Mouse (Mus musculus) spleen, adult 2 months (tissue): ENCODE measurements at regions not wholly inside any gene's neighbourhood (a gene's known extent, or its start where the extent isn't known, plus 50 kb on each side); places are given as distances from the start of the nearest gene placed in this dataset.

ENCODE experiments used
- DNase-seq, 2 experiments: peaks; one replicate each; pipeline versions ENCODE4 v3.0.0 to v3.0.0-alpha.2; 2012 to 2021; ENCODE audit warnings: low spot score in 2 of 2, low read depth in 1 of 2
- H3K27ac ChIP-seq: fragments of 200-500 bp; 2 replicates; pipeline ENCODE4 v1.5.1; 2012; ENCODE audit warnings: low read length, inconsistent platforms; ENCODE audit not compliant: insufficient read depth
- H3K27me3 ChIP-seq: fragments of 200-500 bp; 2 replicates; pipeline ENCODE4 v1.6.1; 2012; ENCODE audit warnings: mild to moderate bottlenecking, moderate library complexity, low read length, inconsistent platforms; ENCODE audit not compliant: control insufficient read depth, insufficient read depth
- H3K36me3 ChIP-seq: fragments of 200-500 bp; 2 replicates; pipeline ENCODE4 v1.6.1; 2012; ENCODE audit warnings: mild to moderate bottlenecking, low read length, inconsistent platforms; ENCODE audit not compliant: control insufficient read depth, insufficient read depth
- H3K4me1 ChIP-seq: fragments of 200-500 bp; 2 replicates; pipeline ENCODE4 v1.6.1; 2011; ENCODE audit warnings: inconsistent platforms; ENCODE audit not compliant: control insufficient read depth, insufficient read depth, insufficient read length
- H3K4me3 ChIP-seq: fragments of 200-500 bp; 2 replicates; pipeline ENCODE4 v1.5.1; 2011; ENCODE audit warnings: mild to moderate bottlenecking, inconsistent platforms; ENCODE audit not compliant: insufficient read depth, insufficient read length; ENCODE audit errors: extremely low read depth
- CTCF ChIP-seq: fragments of 200-500 bp; IDR thresholded peaks from 2 replicates; pipeline ENCODE4 v1.5.1; 2011; ENCODE audit warnings: mild to moderate bottlenecking, inconsistent platforms; ENCODE audit not compliant: insufficient read depth, insufficient read length, insufficient replicate concordance; ENCODE audit errors: extremely low read depth
- POLR2A ChIP-seq: fragments of 200-500 bp; IDR thresholded peaks from 2 replicates; pipeline ENCODE4 v1.6.1; 2011; ENCODE audit warnings: low read depth, low read length, inconsistent platforms
- WGBS: fragments of 180-500 bp; shearing (Covaris S2); methylation state at CpG from one replicate; pipeline ENCODE4 v1.1.7; 2018; 5-methylcytosine and 5-hydroxymethylcytosine counted together

DNA sequence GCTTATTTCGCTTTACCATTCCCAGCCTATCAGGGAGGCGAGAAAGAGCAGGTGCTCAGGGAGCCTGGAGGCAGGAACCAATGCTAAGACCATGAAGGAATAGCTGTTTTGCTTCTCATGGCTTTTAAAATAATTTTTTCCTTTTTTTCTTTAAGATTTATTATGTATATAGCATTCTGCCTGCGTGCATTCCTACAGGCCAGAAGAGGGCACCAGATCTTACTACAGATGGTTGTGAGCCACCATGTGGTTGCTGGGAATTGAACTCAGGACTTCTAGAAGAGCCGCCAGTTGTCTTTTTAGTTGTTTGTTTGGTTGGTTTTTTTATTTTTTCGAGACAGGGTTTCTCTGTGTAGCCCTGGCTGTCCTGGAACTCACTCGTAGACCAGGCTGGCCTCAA lies 113.6 kb upstream of the Armc2 start:
- H3K36me3 ChIP-seq = no peaks in the 10 kb centered on the region
- WGBS = 95% methylated on average over 6 of the region's 6 CpGs
- no peak overlapping the region for H3K4me3 ChIP-seq
- H3K4me1 ChIP-seq = no peaks in the 10 kb centered on the region; the same call in 1 of the 2 replicates
- no peak overlapping the region for H3K27ac ChIP-seq
- no peaks in the 10 kb centered on the region for H3K27me3 ChIP-seq
- TF ChIP-seq CTCF (no peak), POLR2A (no peak)
- no peak for DNase-seq

DNA sequence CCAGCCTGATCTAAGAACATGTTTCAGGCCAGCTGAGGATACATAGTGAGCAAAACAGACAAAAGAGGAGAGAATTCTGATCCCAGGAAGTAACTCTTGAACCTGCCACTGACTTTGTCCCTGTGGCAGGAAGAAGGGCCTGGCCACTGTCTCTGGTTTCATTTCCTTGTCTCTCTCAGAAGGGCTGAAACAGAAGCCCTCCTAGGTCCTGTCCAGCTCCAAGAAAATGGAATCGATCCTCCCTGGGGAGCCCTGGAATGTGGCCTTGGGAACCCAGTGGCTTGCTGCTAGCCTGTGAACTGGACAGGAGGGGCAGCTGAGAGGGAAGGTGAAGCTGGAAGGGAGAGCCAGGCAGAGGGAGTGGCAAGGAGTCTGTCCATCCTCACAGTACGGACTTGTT lies 113.1 kb upstream of the Armc2 start:
- 68% methylated on average over 2 of the region's 2 CpGs for WGBS
- TF ChIP-seq CTCF = no peak
- TF ChIP-seq POLR2A = no peak
- H3K4me1 ChIP-seq = no peaks in the 10 kb centered on the region; the same call in 1 of the 2 replicates
- H3K27ac ChIP-seq = no peak overlapping the region
- no peak for DNase-seq
- H3K36me3 ChIP-seq = no peaks in the 10 kb centered on the region
- no peaks in the 10 kb centered on the region for H3K27me3 ChIP-seq
- no peak overlapping the region for H3K4me3 ChIP-seq

DNA sequence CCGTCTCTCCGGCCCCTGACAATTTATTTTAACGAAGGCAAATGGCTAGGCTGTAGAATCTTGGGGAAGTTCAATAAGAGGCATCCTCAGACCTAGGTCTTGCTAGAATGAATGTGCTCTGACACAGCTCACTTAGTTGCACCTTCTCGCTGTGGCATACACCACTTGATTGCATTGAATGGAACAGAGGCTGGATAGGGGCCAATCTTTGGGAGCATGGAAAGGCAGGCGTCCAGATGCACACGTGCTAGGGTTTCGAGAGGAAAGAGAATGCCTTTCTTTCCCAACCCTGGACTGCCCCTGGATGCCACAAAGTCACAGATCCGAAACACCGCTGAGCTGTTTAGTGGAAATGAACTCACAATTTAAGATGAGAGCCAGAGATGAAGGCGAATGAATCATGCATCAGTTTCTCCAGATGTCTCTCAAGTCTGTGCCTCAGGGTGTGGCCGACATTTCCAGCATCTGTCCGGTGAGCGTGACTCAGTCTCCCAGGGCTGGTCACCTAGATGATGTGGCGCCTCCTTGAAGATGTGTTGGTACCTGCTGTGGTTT lies 109.7 kb upstream of the Armc2 start:
- H3K4me1 ChIP-seq = no peaks in the 10 kb centered on the region; the same call in 1 of the 2 replicates
- no peaks in the 10 kb centered on the region for H3K36me3 ChIP-seq
- H3K27ac ChIP-seq = no peak overlapping the region
- H3K4me3 ChIP-seq = no peak overlapping the region
- TF ChIP-seq POLR2A (no peak), CTCF (no peak)
- DNase-seq = no peak
- H3K27me3 ChIP-seq = no peaks in the 10 kb centered on the region
- 89% methylated on average over 14 of the region's 14 CpGs for WGBS

DNA sequence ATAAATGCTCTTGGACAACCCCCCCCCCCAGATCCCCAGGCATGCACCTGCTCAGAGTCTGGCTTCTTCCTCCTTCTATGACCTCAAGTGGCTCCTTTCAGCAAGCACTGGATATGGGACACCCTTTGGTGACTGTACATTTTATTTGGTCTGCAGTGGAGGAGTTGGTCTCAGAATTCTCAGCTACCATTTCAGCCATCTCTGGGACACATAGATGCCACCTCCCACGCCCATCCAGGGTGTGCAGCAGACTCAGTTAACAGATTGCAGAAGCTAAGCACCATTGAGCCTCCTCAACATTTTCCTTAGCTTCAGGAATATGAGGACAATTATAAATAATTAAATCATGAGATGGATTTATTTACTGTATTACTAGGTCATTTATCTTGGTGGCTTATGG lies 108.6 kb upstream of the Armc2 start:
- no peak overlapping the region for H3K27ac ChIP-seq
- WGBS = 89% methylated on average over 1 of the region's 1 CpGs
- H3K36me3 ChIP-seq = no peaks in the 10 kb centered on the region
- no peaks in the 10 kb centered on the region for H3K27me3 ChIP-seq
- no peak for DNase-seq
- TF ChIP-seq POLR2A (no peak), CTCF (no peak)
- no peak overlapping the region for H3K4me3 ChIP-seq
- no peaks in the 10 kb centered on the region; the same call in 1 of the 2 replicates for H3K4me1 ChIP-seq

DNA sequence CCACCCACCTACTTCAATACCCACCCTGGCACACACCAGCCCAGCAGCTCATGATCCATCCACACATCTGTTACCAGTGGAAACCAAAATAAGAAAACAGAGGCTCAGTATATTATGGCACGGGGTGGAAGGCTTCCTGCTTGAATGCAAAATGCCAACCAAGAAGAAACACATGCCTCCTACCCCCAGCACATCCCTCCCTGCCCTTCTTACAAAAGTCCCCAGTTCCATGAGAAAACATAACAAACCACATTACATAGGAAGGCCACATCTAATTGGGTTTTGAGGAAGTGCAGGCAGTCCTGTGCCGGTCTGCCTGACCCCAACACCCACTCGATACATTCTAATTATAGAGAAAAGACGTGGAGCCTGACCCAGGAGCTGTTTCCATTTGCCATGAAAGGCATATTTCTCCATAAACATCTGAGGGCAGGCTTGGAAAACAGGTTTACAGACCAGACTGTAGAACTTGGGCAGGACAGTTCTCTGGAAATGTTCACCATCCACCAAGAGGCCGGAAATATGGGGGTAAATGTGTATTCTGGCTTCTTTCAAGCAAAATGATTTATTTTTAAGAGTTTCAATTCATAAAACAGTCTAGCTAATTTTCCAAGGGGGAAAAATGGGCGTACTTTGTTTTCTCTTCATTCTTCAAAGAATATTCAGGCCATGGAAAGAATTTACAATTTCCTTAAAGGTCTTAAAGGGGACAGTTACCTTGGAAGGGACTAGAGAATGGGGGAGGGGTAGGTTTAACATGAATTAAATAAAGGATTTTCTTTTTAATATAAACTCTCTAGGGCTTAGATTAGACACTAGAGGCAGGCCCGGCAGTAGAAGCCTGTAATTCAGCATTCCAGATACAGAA lies 104.8 kb upstream of the Armc2 start:
- Histone ChIP-seq H3K36me3 (no peaks in the 10 kb centered on the region), H3K4me3 (no peak overlapping the region), H3K27ac (no peak overlapping the region), H3K27me3 (no peaks in the 10 kb centered on the region), H3K4me1 (no peaks in the 10 kb centered on the region)
- DNase-seq = no peak
- WGBS = 44% methylated on average over 7 of the region's 7 CpGs
- no peak for TF ChIP-seq POLR2A
- no peak for TF ChIP-seq CTCF

DNA sequence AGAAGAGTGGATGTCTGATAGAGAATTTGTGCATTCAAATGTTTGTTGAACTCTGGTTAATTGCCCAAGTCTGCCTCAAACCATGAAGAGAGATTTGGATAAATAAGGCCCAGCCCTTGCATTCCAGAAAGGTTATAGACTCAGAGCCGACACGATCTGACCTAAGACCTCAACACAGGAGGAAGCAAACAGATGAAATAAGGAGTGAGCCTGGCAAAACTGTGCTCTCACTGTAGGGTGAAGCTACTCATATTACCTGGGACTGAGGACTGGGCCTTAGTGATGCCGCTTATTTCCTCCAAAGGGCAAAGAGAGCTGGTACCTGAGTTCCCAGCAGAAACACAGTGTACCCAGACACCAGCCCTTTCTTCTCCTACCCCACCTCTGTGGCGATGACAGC lies 103.7 kb upstream of the Armc2 start:
- H3K4me1 ChIP-seq = no peaks in the 10 kb centered on the region
- TF ChIP-seq POLR2A = no peak
- no peak for TF ChIP-seq CTCF
- no peaks in the 10 kb centered on the region for H3K36me3 ChIP-seq
- H3K4me3 ChIP-seq = no peak overlapping the region
- WGBS = 88% methylated on average over 4 of the region's 4 CpGs
- H3K27me3 ChIP-seq = no peaks in the 10 kb centered on the region
- no peak for DNase-seq
- no peak overlapping the region for H3K27ac ChIP-seq

DNA sequence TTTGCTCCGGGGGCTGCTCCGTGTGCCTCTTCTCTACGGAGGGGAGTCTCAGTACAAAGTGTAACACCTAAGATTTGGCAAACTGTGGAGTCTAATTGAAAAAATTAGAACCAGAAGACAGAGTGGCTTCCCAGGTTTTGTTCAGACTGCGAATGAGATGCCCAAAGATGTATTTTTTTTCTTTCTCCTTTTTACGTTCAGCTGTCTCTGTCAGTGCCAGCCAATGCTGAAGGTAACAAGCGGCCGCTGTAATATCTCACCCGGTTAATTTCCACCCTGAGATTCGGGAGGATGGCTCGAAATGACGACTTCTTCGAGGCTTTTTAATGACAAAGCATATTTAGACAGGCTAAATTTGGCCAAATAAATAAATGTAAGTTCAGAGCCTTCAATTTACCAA lies 101.1 kb upstream of the Armc2 start:
- no peak overlapping the region for H3K4me3 ChIP-seq
- TF ChIP-seq POLR2A = no peak
- no peak for TF ChIP-seq CTCF
- no peak for DNase-seq
- no peaks in the 10 kb centered on the region for H3K4me1 ChIP-seq
- no peaks in the 10 kb centered on the region for H3K27me3 ChIP-seq
- 74% methylated on average over 12 of the region's 12 CpGs for WGBS
- no peaks in the 10 kb centered on the region for H3K36me3 ChIP-seq
- no peak overlapping the region for H3K27ac ChIP-seq
